Mouse (Mus musculus) small intestine, adult 2 months (tissue): ENCODE data around the gene Cpne7.

Experiments
- CTCF ChIP-seq: fragments of 200-500 bp; IDR thresholded peaks from 2 replicates; pipeline ENCODE4 v1.5.1; 2012; ENCODE audit warnings: low read depth, mild to moderate bottlenecking, control low read depth, inconsistent platforms, low read length, moderate library complexity, mixed read lengths; ENCODE audit not compliant: insufficient replicate concordance, insufficient read length; ENCODE audit errors: extremely low read depth
- POLR2A ChIP-seq: fragments of 200-500 bp; IDR thresholded peaks from 2 replicates; pipeline ENCODE4 v1.6.1; 2012; ENCODE audit warnings: low read depth, mild to moderate bottlenecking, control low read depth, inconsistent platforms, low read length, moderate library complexity

- TF ChIP-seq CTCF (no peak), POLR2A (no peak)
These were observed 64.2 kb downstream of the Cpne7 start for GRCm38 (mm10) chr8:123181391-123181790.
